Mouse (Mus musculus) liver, embryonic 14.5 days (tissue): ENCODE data around the gene Shisa8. TPM values are rescaled to one million over a fixed set of nuclear protein-coding genes. Genes with fewer than 3 reads are reported as not detected.

Experiments used
- ATAC-seq: fragments of 200-750 bp; cut with Nextera tagmentation; 2 replicates; pipeline ENCODE4 v1.8.0; 2017; ENCODE audit warnings: moderate number of reproducible peaks, mild to moderate bottlenecking, moderate library complexity; ENCODE audit not compliant: insufficient read depth
- DNase-seq, 3 experiments: peaks; one replicate each; pipeline ENCODE4 v3.0.0-alpha.2; 2012 to 2013; ENCODE audit warnings: low read depth in 3 of 3, low spot score in 3 of 3
- H3K27ac ChIP-seq: fragments of 300-500 bp; sonication (generic); 2 replicates; pipeline ENCODE4 v1.5.1; 2014; ENCODE audit warnings: moderate library complexity, mild to moderate bottlenecking, control low read depth, inconsistent platforms
- H3K27me3 ChIP-seq: fragments of 300-500 bp; sonication (generic); 2 replicates; pipeline ENCODE4 v1.6.1; 2014; ENCODE audit warnings: mild to moderate bottlenecking, low read length, moderate library complexity; ENCODE audit not compliant: control insufficient read depth, insufficient read depth
- H3K36me3 ChIP-seq: fragments of 300-500 bp; sonication (generic); replicated peaks from 2 replicates; pipeline ENCODE4 v1.6.1; 2014; ENCODE audit warnings: low read depth; ENCODE audit not compliant: control insufficient read depth, insufficient read depth
- H3K4me1 ChIP-seq, 2 experiments: fragments of 200-500 bp in 1 of 2; fragments of 300-500 bp in 1 of 2; sonication (generic) in 1 of 2; replicated peaks; 2 replicates each; pipeline ENCODE4 v1.6.1; 2012 to 2014; ENCODE audit warnings: antibody characterized with exemption in 1 of 2, inconsistent platforms in 1 of 2, low read length in 1 of 2; ENCODE audit not compliant: control insufficient read depth in 2 of 2, insufficient read depth in 2 of 2
- H3K4me2 ChIP-seq: fragments of 300-500 bp; sonication (generic); 2 replicates; pipeline ENCODE4 v1.6.1; 2014; ENCODE audit warnings: low read depth, mild to moderate bottlenecking, control low read depth, moderate library complexity
- H3K4me3 ChIP-seq, 2 experiments: fragments of 200-500 bp in 1 of 2; fragments of 300-500 bp in 1 of 2; sonication (generic) in 1 of 2; 2 replicates each; pipeline ENCODE4 v1.5.1; 2012 to 2014; ENCODE audit warnings: low read depth in 2 of 2, low read length in 2 of 2, mild to moderate bottlenecking in 2 of 2, control low read depth in 1 of 2, inconsistent platforms in 1 of 2, moderate library complexity in 1 of 2; ENCODE audit not compliant: insufficient read depth in 1 of 2
- H3K9ac ChIP-seq: fragments of 300-500 bp; sonication (generic); replicated peaks from 2 replicates; pipeline ENCODE4 v1.6.1; 2014; ENCODE audit warnings: mild to moderate bottlenecking, control low read depth, moderate library complexity
- H3K9me3 ChIP-seq: fragments of 300-500 bp; sonication (generic); 2 replicates; pipeline ENCODE4 v1.6.1; 2016; ENCODE audit warnings: low read length, mixed read lengths; ENCODE audit not compliant: control insufficient read depth
- CTCF ChIP-seq: IDR thresholded peaks from 2 replicates; pipeline ENCODE4 v1.5.1; 2016; ENCODE audit warnings: antibody characterized with exemption, low read depth, control low read depth
- EP300 ChIP-seq: IDR thresholded peaks from 2 replicates; pipeline ENCODE4 v1.6.1; 2016; ENCODE audit warnings: antibody characterized with exemption, low read depth
- WGBS: fragments of 180-500 bp; shearing (Covaris S2); extraction: QIAGEN DNeasy Blood & Tissue Kit; methylation state at CpG from one replicate; pipeline ENCODE4 v1.1.7; 2014; ENCODE audit not compliant: insufficient replicate concordance; 5-methylcytosine and 5-hydroxymethylcytosine counted together
- polyA plus RNA-seq, 2 experiments: library from polyadenylated mRNA; depleted of rRNA in 1 of 2; stranded (reverse) in 1 of 2; unstranded in 1 of 2; fragments of >200 nt; fragmentation: Nextera tagmentation in 1 of 2; extraction: Ambion mirVana in 1 of 2; gene quantifications; 2 replicates each; pipeline versions ENCODE4 v1.2.1 to v1.2.3; 2012 to 2014

Shisa8 gene
- polyA plus RNA-seq, 2 experiments, result 0.05 to 0.15 TPM

DNA sequence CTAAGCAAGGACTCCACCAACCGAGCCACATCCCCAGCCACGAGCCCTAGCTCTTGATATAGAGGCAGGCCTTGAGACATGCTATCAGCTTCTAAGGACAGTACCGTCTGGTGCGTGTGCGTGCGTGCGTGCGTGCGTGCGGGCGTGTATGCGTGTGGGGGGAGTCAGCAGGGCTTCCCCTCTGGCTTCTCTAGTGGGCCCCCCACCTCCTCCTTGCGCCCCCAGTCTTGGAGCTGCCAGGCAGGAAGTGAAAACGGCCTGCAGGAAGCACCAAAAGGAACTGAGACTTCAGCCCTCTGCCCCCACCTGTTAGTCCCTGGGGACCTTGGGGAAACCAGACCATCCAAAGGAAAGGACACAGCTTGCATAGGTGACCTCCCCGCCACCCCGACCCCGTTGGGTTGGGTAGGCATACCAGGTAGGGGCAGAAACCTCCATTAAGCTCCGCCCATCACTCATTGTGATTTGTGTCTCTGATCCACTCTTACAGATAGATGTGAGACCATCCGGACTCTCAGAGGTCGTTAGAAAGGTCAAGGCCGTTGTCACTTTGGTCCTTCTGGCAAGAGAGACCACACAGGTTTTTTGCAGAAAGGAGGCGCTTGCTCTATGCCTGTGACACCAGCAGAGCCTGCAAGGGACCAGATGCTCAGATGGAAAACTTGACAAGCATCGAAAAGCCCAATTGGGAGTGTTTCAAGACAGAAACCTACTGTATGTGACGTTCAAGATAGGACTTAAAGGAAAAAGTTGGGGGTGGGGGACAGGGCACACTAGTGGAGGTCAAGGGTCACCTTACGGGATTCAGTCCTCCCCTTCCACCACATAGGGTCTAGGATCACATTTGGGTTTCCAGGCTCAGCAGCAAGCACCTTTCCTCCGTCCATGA is 6.4 kb upstream of the Shisa8 start:
- H3K27ac ChIP-seq, result no peak overlapping the region
- ATAC-seq, result no peak
- peaks cover 38% of the 10 kb centered on the region for H3K27me3 ChIP-seq
- H3K4me1 ChIP-seq, result peaks cover 0 to 1% of the 10 kb centered on the region in 2 experiments; a peak in 1 of 4 replicates
- TF ChIP-seq CTCF, result no peak
- TF ChIP-seq EP300, result no peak
- no peak for DNase-seq
- no peaks in the 10 kb centered on the region for H3K9me3 ChIP-seq
- H3K9ac ChIP-seq, result no peak overlapping the region
- no peaks in the 10 kb centered on the region for H3K36me3 ChIP-seq
- WGBS, result 32% methylated on average over 26 of the region's 26 CpGs
- H3K4me3 ChIP-seq, result no peak overlapping the region
- H3K4me2 ChIP-seq, result no peak overlapping the region

DNA sequence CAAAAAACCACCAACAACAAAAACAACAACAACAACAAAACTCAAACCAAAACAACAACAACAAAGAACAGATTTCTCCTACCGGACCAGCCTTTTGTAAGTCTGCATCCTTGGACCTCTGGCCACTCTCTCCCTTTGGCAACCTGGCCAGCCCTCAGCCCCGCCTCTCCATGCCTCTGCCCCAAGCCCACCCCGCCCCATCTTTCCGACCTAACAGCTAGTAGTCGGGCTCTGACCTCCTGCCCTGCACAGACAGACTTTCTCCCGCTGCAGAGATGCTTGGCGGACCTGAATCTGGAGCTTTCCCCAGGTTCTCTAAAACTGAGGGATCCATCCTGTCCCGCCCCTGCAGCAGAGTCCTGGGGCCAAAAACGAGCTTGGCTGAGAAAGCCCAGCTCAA is 5.4 kb upstream of the Shisa8 start:
- 37% methylated on average over 9 of the region's 9 CpGs for WGBS
- H3K27me3 ChIP-seq, result peaks cover 38% of the 10 kb centered on the region
- no peaks in the 10 kb centered on the region for H3K4me1 ChIP-seq
- ATAC-seq (no peak), DNase-seq (no peak)
- no peak overlapping the region for H3K9ac ChIP-seq
- H3K9me3 ChIP-seq, result no peaks in the 10 kb centered on the region
- H3K4me3 ChIP-seq, result no peak overlapping the region
- TF ChIP-seq CTCF (no peak), EP300 (no peak)
- H3K27ac ChIP-seq, result no peak overlapping the region
- H3K4me2 ChIP-seq, result no peak overlapping the region
- H3K36me3 ChIP-seq, result no peaks in the 10 kb centered on the region

DNA sequence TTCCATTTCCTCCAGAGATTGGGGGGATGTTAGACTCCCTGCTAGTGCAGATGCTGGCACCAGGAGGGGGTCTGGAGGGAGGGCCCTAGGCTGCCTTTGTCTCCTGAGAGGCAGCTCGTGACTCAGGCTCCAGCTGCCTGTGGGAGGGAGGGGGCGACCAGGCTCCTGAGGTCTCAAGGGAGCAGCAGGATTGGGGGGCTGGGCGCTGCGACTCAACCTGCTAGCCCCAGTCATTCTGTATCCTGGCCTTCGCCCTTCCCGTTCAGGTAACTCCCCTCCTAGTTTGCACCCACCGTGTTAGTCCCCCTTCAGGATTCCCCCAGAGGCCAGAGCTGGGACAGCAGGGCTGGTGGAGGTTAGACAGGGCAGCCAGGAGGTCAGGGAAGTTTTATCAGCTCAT is 4.4 kb upstream of the Shisa8 start:
- Histone ChIP-seq H3K4me3 (no peak overlapping the region), H3K36me3 (no peaks in the 10 kb centered on the region), H3K9me3 (no peaks in the 10 kb centered on the region), H3K27me3 (peaks cover 45% of the 10 kb centered on the region), H3K4me2 (no peak overlapping the region), H3K4me1 (no peaks in the 10 kb centered on the region), H3K27ac (no peak overlapping the region), H3K9ac (no peak overlapping the region)
- 33% methylated on average over 7 of the region's 7 CpGs for WGBS
- ATAC-seq (no peak), DNase-seq (no peak)
- TF ChIP-seq CTCF (peak; percentile 37), EP300 (no peak)

DNA sequence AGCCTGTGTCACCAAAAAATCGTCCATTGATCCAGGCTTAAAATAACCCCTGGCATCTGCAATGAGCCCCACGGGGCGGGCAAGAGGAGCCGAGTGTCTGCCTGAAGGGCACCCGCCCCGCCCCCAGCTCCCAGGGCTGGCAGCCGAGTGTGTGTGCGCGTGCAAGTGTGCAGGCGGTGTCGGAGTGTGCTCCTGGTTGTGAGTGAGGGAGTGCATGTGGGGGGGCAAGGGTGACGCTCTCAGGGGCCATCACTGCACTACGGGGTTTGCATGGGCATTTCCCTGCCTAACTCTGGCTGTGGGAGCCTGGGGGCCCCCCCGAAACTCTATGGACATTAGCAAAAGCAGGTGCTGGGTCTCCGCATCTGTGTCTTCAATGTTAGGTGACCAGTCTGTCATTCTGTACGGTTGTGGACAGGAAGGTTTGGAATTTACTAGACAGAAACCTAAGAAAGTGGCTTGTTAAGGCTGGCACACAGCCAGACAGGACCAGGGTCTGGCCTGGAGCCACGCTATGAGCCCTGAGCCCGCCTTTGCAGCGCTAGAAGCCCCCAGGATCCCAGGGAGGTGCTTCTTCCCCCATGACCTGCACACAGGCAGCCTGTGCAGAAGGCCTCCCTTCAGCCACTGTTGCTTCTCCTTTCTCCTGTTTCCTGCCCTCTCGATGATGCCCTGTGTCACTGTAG is 3.7 kb upstream of the Shisa8 start:
- Histone ChIP-seq H3K4me1 (no peaks in the 10 kb centered on the region), H3K4me2 (no peak overlapping the region), H3K27me3 (peaks cover 52% of the 10 kb centered on the region), H3K27ac (no peak overlapping the region), H3K4me3 (no peak overlapping the region), H3K36me3 (no peaks in the 10 kb centered on the region), H3K9me3 (no peaks in the 10 kb centered on the region), H3K9ac (no peak overlapping the region)
- TF ChIP-seq CTCF, result no peak
- no peak for TF ChIP-seq EP300
- DNase-seq (no peak), ATAC-seq (no peak)
- WGBS, result 50% methylated on average over 20 of the region's 20 CpGs
